Mouse (Mus musculus): ENCODE measurements around the gene Gpr180.
"Not testable (repeated sequence)": the region's sequence is repeated elsewhere in the genome, so short reads cannot be mapped to it uniquely, and the experiment has no call there.

Gpr180 gene

GRCm38 (mm10) chr14:118156056-118156455 lies 19.1 kb downstream of the Gpr180 start:
- DNase-seq, result not testable (repeated sequence)

- DNase-seq, result no peak
Observed at GRCm38 (mm10) chr14:118156740-118157139, 19.8 kb downstream of the Gpr180 start.

- DNase-seq, result no peak
Observed at GRCm38 (mm10) chr14:118157146-118157545, 20.2 kb downstream of the Gpr180 start.

GRCm38 (mm10) chr14:118161751-118162150 lies 24.8 kb downstream of the Gpr180 start:
- no peak for DNase-seq

GRCm38 (mm10) chr14:118162640-118163039 lies 25.7 kb downstream of the Gpr180 start:
- DNase-seq, result no peak

- DNase-seq, result no peak
Observed at GRCm38 (mm10) chr14:118168776-118169175, 31.8 kb downstream of the Gpr180 start.

- DNase-seq, result no peak
Observed at GRCm38 (mm10) chr14:118173590-118174203, 36.7 kb downstream of the Gpr180 start.

- no peak for DNase-seq
Observed at GRCm38 (mm10) chr14:118175071-118175693, 38.2 kb downstream of the Gpr180 start.

GRCm38 (mm10) chr14:118175694-118176085 lies 38.7 kb downstream of the Gpr180 start:
- no peak for DNase-seq

GRCm38 (mm10) chr14:118179251-118179650 lies 42.3 kb downstream of the Gpr180 start:
- DNase-seq, result no peak

- DNase-seq, result no peak
Observed at GRCm38 (mm10) chr14:118179701-118180100, 42.7 kb downstream of the Gpr180 start.

- DNase-seq, result peak; percentile 52
Observed at GRCm38 (mm10) chr14:118180117-118180557, 43.2 kb downstream of the Gpr180 start.

GRCm38 (mm10) chr14:118180711-118181177 lies 43.8 kb downstream of the Gpr180 start:
- DNase-seq, result peak; percentile 61

GRCm38 (mm10) chr14:118191442-118191841 lies 54.5 kb downstream of the Gpr180 start:
- no peak for DNase-seq

GRCm38 (mm10) chr14:118193001-118193628 lies 56.2 kb downstream of the Gpr180 start:
- DNase-seq, result no peak

GRCm38 (mm10) chr14:118193663-118194062 lies 56.7 kb downstream of the Gpr180 start:
- no peak for DNase-seq

- DNase-seq, result no peak
Observed at GRCm38 (mm10) chr14:118194219-118194914, 57.4 kb downstream of the Gpr180 start.

- no peak for DNase-seq
Observed at GRCm38 (mm10) chr14:118197063-118197462, 60.1 kb downstream of the Gpr180 start.

GRCm38 (mm10) chr14:118200731-118201130 lies 63.8 kb downstream of the Gpr180 start:
- DNase-seq, result no peak

GRCm38 (mm10) chr14:118202006-118202405 lies 65.0 kb downstream of the Gpr180 start:
- no peak for DNase-seq

- no peak for DNase-seq
Observed at GRCm38 (mm10) chr14:118203031-118203430, 66.1 kb downstream of the Gpr180 start.

- DNase-seq, result no peak
Observed at GRCm38 (mm10) chr14:118207347-118207746, 70.4 kb downstream of the Gpr180 start.

- no peak for DNase-seq
Observed at GRCm38 (mm10) chr14:118209642-118210041, 72.7 kb downstream of the Gpr180 start.

All from cerebellum, adult 9-11 months (tissue).